Mouse (Mus musculus) olfactory bulb, adult 2 months (tissue): ENCODE results near the gene Abhd16b.

ENCODE experiments used
- CTCF ChIP-seq: fragments of 200-500 bp; IDR thresholded peaks from 2 replicates; pipeline ENCODE4 v1.5.1; 2012; ENCODE audit warnings: low read depth, mild to moderate bottlenecking, low read length, moderate library complexity; ENCODE audit not compliant: insufficient read depth
- POLR2A ChIP-seq: fragments of 200-500 bp; IDR thresholded peaks from 2 replicates; pipeline ENCODE4 v1.6.1; 2012; ENCODE audit warnings: mild to moderate bottlenecking, low read depth, low read length, moderate library complexity; ENCODE audit not compliant: insufficient read depth

- TF ChIP-seq CTCF (no peak), POLR2A (no peak)
Observed at GRCm38 (mm10) chr2:181484456-181485233, 8.4 kb upstream of the Abhd16b start.
